Mouse (Mus musculus) left cerebral cortex, postnatal 14 days (tissue): ENCODE data around the gene Tcl1b4. TPM values are rescaled to one million over a fixed set of nuclear protein-coding genes. Genes with fewer than 3 reads are reported as not detected.

Source experiments
- DNase-seq, 2 experiments: peaks; one replicate each; pipeline ENCODE4 v3.0.0; 2021 to 2022; ENCODE audit warnings: low spot score in 2 of 2, mixed read lengths in 1 of 2
- intact Hi-C: fragments of 180-260 bp; cut with DNase I; formaldehyde crosslinking; loops from one replicate; pipeline ENCODE4 v1.15.1; 2025
- total RNA-seq, 2 experiments: library from RNA; stranded (reverse); gene quantifications; 2 replicates each; pipeline ENCODE4 v1.2.3; 2021

The Tcl1b4 gene
- total RNA-seq, 2 experiments from 2014 or later, result not detected

DNA sequence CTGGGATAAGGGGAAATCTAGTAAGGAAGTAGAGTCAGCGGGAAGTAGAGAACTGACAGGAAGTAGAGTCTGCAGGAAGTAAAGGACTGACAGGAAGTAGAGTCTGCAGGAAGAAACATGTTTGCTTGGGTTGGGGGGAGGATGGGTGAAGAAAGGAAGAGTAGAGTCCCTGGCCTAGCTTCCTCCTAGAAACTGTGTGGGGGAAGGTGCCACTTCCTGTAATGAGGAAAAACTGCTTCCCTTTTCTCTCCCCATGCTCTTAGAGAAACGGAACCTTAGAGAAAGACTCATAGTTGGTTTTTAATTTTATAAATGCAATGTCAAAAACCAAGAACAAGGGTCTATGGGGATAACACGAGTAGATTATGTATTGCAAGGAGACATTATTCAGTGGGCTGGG lies 33.3 kb downstream of the Tcl1b4 start:
- no peak for DNase-seq
- intact Hi-C loops, result no loop called here

DNA sequence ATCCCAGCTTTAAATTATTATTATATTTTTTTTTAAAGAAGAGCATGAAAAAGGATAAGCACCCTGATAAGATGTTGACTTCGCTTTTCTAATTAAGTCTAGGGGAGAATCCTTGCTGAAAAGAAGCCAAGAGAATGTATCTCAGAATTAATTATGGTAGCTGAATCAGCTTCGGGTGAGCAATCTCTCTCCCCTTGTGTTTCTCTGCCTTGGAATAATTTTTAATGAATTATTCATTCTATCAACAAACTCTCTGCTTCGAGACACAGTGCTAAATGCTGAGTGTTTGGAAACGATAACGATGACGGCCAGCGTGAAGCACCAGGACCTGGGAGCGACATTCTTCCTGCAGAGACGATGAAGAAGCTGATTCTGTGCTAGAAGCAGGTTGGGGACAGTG lies 37.3 kb downstream of the Tcl1b4 start:
- no peak for DNase-seq
- intact Hi-C loops, result no loop called here

DNA sequence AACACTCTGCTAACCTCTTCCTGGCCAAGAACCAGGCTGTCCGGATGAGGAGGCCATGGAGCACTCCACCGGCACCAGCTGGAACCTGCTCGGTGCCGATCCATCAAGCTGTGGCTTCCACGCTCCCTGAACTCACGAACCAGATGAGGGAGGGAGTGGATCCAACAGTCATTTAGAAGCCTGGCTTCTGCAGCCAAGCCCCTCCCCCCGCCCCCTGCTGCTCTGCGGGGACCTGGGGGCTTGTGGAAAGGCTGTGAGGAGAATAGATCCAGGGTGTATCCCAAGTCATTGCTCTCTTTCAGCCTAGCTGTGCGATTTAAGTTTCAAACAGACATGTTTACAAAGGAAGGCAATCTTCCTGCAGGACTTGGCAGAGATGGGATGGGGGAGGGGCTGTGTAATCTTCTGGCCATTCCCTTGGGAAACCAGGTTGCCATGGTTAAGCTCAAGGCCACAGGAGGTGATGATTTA lies 47.0 kb downstream of the Tcl1b4 start:
- intact Hi-C loops, result no loop called here
- DNase-seq, result no peak

DNA sequence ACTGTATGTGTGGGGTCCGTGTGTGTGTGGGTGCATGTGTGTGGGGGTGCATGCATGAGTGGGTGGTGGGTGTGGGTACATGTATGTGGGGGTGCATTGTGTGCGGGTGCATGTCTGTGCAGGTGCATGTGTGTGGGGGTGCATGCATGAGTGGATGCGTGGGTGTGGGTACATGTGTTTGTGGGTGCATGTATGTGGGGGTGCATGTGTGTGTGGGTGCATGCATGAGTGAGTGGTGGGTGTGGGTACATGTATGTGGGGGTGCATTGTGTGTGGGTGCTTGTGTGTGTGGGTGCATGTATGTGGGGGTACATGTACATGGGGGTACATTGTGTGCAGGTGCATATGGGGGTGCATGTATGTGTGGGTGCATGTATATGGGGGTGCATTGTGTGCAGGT lies 52.0 kb downstream of the Tcl1b4 start:
- DNase-seq, result no peak
- intact Hi-C loops, result no loop called here

Other genes starting within 250 kb of the Tcl1b4 start
- 1 to 10 TPM; 1.1 to 1.4 TPM for gene Syne3, start 192.1 kb upstream of the Tcl1b4 start, total RNA-seq
- gene Glrx5, start 169.3 kb upstream of the Tcl1b4 start, total RNA-seq, result 10 to 100 TPM; 62.5 to 64.1 TPM
- not detected for gene Tcl1b2, start 55.9 kb upstream of the Tcl1b4 start, total RNA-seq
- not detected for gene Tcl1b1, start 42.3 kb upstream of the Tcl1b4 start, total RNA-seq
- gene Tcl1b5, start 25.6 kb upstream of the Tcl1b4 start, total RNA-seq, result not detected
- not detected for gene Tcl1b3, start 10.9 kb upstream of the Tcl1b4 start, total RNA-seq
- gene Tcl1, start 20.8 kb downstream of the Tcl1b4 start, total RNA-seq, result not detected
- gene Tunar, start 131.9 kb downstream of the Tcl1b4 start, total RNA-seq, result 10 to 100 TPM; 11.8 to 15.6 TPM